Mouse (Mus musculus) bone marrow macrophage, adult 2 months (primary cell): ENCODE measurements around the gene Gm11127.
"Not testable (repeated sequence)": the region's sequence is repeated elsewhere in the genome, so short reads cannot be mapped to it uniquely, and the experiment has no call there.

Experiments
- CTCF ChIP-seq: IDR thresholded peaks from 2 replicates; pipeline ENCODE4 v1.5.1; 2012; ENCODE audit warnings: low read depth, mild to moderate bottlenecking, low read length, moderate library complexity
- POLR2A ChIP-seq: IDR thresholded peaks from 2 replicates; pipeline ENCODE4 v1.6.1; 2012; ENCODE audit warnings: mild to moderate bottlenecking, low read depth, low read length, borderline replicate concordance

DNA sequence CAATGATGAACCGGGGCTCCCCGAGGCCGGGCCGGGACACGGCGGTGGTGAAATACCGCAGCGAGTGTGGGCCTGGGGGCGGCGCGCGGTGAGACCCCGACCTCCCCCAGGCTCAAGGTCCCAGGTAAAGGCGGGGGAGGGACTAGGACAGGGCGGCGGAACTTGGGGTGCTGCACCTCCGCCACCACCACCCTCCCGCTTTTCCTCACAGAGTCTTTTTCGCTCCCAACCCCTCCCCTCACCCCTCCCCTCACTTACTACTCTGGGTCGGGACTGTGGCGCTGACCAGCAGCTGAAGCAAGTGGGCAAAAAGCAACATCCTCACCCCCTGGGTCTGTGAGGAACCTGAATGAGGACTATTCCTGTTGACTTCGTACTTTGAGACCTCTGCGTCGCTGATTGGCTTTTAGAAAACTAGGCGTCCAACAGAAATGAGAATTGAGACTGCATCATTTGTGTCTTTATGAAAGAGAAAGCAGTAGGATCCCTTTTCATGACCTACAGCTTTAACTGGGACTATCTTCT is 25.8 kb downstream of the Gm11127 start, which contains the start of gene H2-T23:
- not testable (repeated sequence) for TF ChIP-seq CTCF, POLR2A
